Mouse (Mus musculus) hindbrain, embryonic 16.5 days (tissue): ENCODE data around the gene Ezr. TPM values are rescaled to one million over a fixed set of nuclear protein-coding genes. Genes with fewer than 3 reads are reported as not detected.
A peak's percentile ranks its signal among the peaks of the same experiment; 100 is the strongest.

Experiments
- ATAC-seq: fragments of 200-750 bp; cut with Nextera tagmentation; 2 replicates; pipeline ENCODE4 v1.8.0; 2017; ENCODE audit warnings: moderate TSS enrichment, moderate library complexity
- H3K27ac ChIP-seq: fragments of 300-500 bp; sonication (generic); 2 replicates; pipeline ENCODE4 v1.5.1; 2014; ENCODE audit warnings: low read depth, mild to moderate bottlenecking, control low read depth, low read length, moderate library complexity
- H3K27me3 ChIP-seq: fragments of 300-500 bp; sonication (generic); replicated peaks from 2 replicates; pipeline ENCODE4 v1.6.1; 2014; ENCODE audit warnings: low read length; ENCODE audit not compliant: control insufficient read depth, insufficient read depth
- H3K36me3 ChIP-seq: fragments of 300-500 bp; sonication (generic); 2 replicates; pipeline ENCODE4 v1.6.1; 2014; ENCODE audit warnings: mild to moderate bottlenecking, low read length, moderate library complexity, mixed read lengths; ENCODE audit not compliant: control insufficient read depth, insufficient read depth
- H3K4me1 ChIP-seq: fragments of 300-500 bp; sonication (generic); 2 replicates; pipeline ENCODE4 v1.6.1; 2014; ENCODE audit warnings: low read depth, low read length; ENCODE audit not compliant: control insufficient read depth, insufficient read depth
- H3K4me2 ChIP-seq: fragments of 300-500 bp; sonication (generic); 2 replicates; pipeline ENCODE4 v1.6.1; 2014; ENCODE audit warnings: mild to moderate bottlenecking, low read length, control low read depth, moderate library complexity
- H3K4me3 ChIP-seq: fragments of 300-500 bp; sonication (generic); 2 replicates; pipeline ENCODE4 v1.5.1; 2014; ENCODE audit warnings: mild to moderate bottlenecking, low read length, control low read depth, moderate library complexity
- H3K9ac ChIP-seq: fragments of 300-500 bp; sonication (generic); 2 replicates; pipeline ENCODE4 v1.6.1; 2014; ENCODE audit warnings: low read depth, mild to moderate bottlenecking, control low read depth, low read length, moderate library complexity
- H3K9me3 ChIP-seq: fragments of 300-500 bp; sonication (generic); 2 replicates; pipeline ENCODE4 v1.6.1; 2014; ENCODE audit warnings: mild to moderate bottlenecking, low read length, moderate library complexity; ENCODE audit not compliant: control insufficient read depth
- WGBS: fragments of 180-500 bp; shearing (Covaris S2); extraction: QIAGEN DNeasy Blood & Tissue Kit; methylation state at CpG from one replicate; pipeline ENCODE4 v1.1.7; 2014; 5-methylcytosine and 5-hydroxymethylcytosine counted together
- polyA plus RNA-seq: library from polyadenylated mRNA; unstranded; fragments of >200 nt; fragmentation: Nextera tagmentation; extraction: Ambion mirVana; gene quantifications from 2 replicates; pipeline ENCODE4 v1.2.1, GENCODE M21; 2015

The Ezr gene
- polyA plus RNA-seq, 1 experiment from 2014 or later, result 69.9 TPM

- Histone ChIP-seq H3K9ac (no peak overlapping the region), H3K27ac (no peak overlapping the region), H3K4me2 (no peak overlapping the region), H3K9me3 (no peaks in the 10 kb centered on the region), H3K36me3 (no peaks in the 10 kb centered on the region), H3K27me3 (no peaks in the 10 kb centered on the region), H3K4me1 (peaks cover 26% of the 10 kb centered on the region), H3K4me3 (no peak overlapping the region)
- ATAC-seq, result no peak
- WGBS, result 86% methylated on average over 11 of the region's 11 CpGs
Observed at GRCm38 (mm10) chr17:6743039-6743575, 39.5 kb downstream of the Ezr start.

- Histone ChIP-seq H3K9ac (no peak overlapping the region), H3K36me3 (no peaks in the 10 kb centered on the region), H3K4me1 (peaks cover 23% of the 10 kb centered on the region), H3K4me3 (no peak overlapping the region), H3K4me2 (no peak overlapping the region), H3K27me3 (no peaks in the 10 kb centered on the region), H3K9me3 (no peaks in the 10 kb centered on the region), H3K27ac (no peak overlapping the region)
- ATAC-seq, result no peak
- 62% methylated on average over 33 of the region's 33 CpGs for WGBS
Observed at GRCm38 (mm10) chr17:6742083-6743038, 40.2 kb downstream of the Ezr start.

- no peak overlapping the region for H3K9ac ChIP-seq
- ATAC-seq, result no peak
- H3K27ac ChIP-seq, result no peak overlapping the region
- no peaks in the 10 kb centered on the region for H3K9me3 ChIP-seq
- peaks cover 18% of the 10 kb centered on the region for H3K4me1 ChIP-seq
- no peak overlapping the region for H3K4me2 ChIP-seq
- H3K4me3 ChIP-seq, result no peak overlapping the region
- H3K36me3 ChIP-seq, result no peaks in the 10 kb centered on the region
- H3K27me3 ChIP-seq, result no peaks in the 10 kb centered on the region
- WGBS, result 66% methylated on average over 12 of the region's 12 CpGs
Observed at GRCm38 (mm10) chr17:6741271-6741670, 41.3 kb downstream of the Ezr start.

- H3K9ac ChIP-seq, result no peak overlapping the region
- ATAC-seq, result no peak
- H3K4me3 ChIP-seq, result no peak overlapping the region
- H3K36me3 ChIP-seq, result no peaks in the 10 kb centered on the region
- no peak overlapping the region for H3K4me2 ChIP-seq
- 76% methylated on average over 19 of the region's 19 CpGs for WGBS
- H3K27ac ChIP-seq, result peak overlapping the region; percentile 44
- H3K4me1 ChIP-seq, result peaks cover 11% of the 10 kb centered on the region
- no peaks in the 10 kb centered on the region for H3K9me3 ChIP-seq
- no peaks in the 10 kb centered on the region for H3K27me3 ChIP-seq
Observed at GRCm38 (mm10) chr17:6740331-6741170, 42.0 kb downstream of the Ezr start.

- Histone ChIP-seq H3K36me3 (no peaks in the 10 kb centered on the region), H3K27me3 (no peaks in the 10 kb centered on the region), H3K9me3 (no peaks in the 10 kb centered on the region), H3K4me1 (peaks cover 9% of the 10 kb centered on the region), H3K4me2 (no peak overlapping the region), H3K4me3 (no peak overlapping the region), H3K27ac (no peak overlapping the region), H3K9ac (no peak overlapping the region)
- ATAC-seq, result no peak
- WGBS, result 91% methylated on average over 15 of the region's 15 CpGs
Observed at GRCm38 (mm10) chr17:6739756-6740155, 42.8 kb downstream of the Ezr start.

GRCm38 (mm10) chr17:6739266-6739665, 43.3 kb downstream of the Ezr start:
- no peaks in the 10 kb centered on the region for H3K9me3 ChIP-seq
- H3K9ac ChIP-seq, result no peak overlapping the region
- no peaks in the 10 kb centered on the region for H3K27me3 ChIP-seq
- WGBS, result 91% methylated on average over 13 of the region's 13 CpGs
- H3K4me3 ChIP-seq, result no peak overlapping the region
- no peak overlapping the region for H3K4me2 ChIP-seq
- ATAC-seq, result no peak
- peaks cover 9% of the 10 kb centered on the region for H3K4me1 ChIP-seq
- no peaks in the 10 kb centered on the region for H3K36me3 ChIP-seq
- H3K27ac ChIP-seq, result no peak overlapping the region

- no peaks in the 10 kb centered on the region for H3K36me3 ChIP-seq
- no peaks in the 10 kb centered on the region for H3K27me3 ChIP-seq
- H3K9me3 ChIP-seq, result no peaks in the 10 kb centered on the region
- no peak overlapping the region for H3K9ac ChIP-seq
- peaks cover 9% of the 10 kb centered on the region for H3K4me1 ChIP-seq
- H3K27ac ChIP-seq, result no peak overlapping the region
- no peak for ATAC-seq
- 89% methylated on average over 7 of the region's 7 CpGs for WGBS
- H3K4me3 ChIP-seq, result no peak overlapping the region
- H3K4me2 ChIP-seq, result no peak overlapping the region
Observed at GRCm38 (mm10) chr17:6738836-6739235, 43.7 kb downstream of the Ezr start.

- H3K4me3 ChIP-seq, result no peak overlapping the region
- WGBS, result 79% methylated on average over 12 of the region's 12 CpGs
- ATAC-seq, result no peak
Observed at GRCm38 (mm10) chr17:6737273-6737997, 45.1 kb downstream of the Ezr start.

More at GRCm38 (mm10) chr17:6737273-6737997, 45.1 kb downstream of the Ezr start:
- H3K4me1 ChIP-seq, result peaks cover 9% of the 10 kb centered on the region
- no peak overlapping the region for H3K27ac ChIP-seq
- H3K9me3 ChIP-seq, result no peaks in the 10 kb centered on the region
- no peak overlapping the region for H3K4me2 ChIP-seq
- no peaks in the 10 kb centered on the region for H3K36me3 ChIP-seq
- H3K9ac ChIP-seq, result no peak overlapping the region
- no peaks in the 10 kb centered on the region for H3K27me3 ChIP-seq
